Mouse (Mus musculus) frontal cortex, postnatal 36 days (tissue): Measurements from ENCODE around the gene Elane.

Experiments
- DNase-seq, 2 experiments: peaks; one replicate each; pipeline ENCODE4 v3.0.0; 2022; ENCODE audit warnings: low spot score in 2 of 2

Gene Elane

DNA sequence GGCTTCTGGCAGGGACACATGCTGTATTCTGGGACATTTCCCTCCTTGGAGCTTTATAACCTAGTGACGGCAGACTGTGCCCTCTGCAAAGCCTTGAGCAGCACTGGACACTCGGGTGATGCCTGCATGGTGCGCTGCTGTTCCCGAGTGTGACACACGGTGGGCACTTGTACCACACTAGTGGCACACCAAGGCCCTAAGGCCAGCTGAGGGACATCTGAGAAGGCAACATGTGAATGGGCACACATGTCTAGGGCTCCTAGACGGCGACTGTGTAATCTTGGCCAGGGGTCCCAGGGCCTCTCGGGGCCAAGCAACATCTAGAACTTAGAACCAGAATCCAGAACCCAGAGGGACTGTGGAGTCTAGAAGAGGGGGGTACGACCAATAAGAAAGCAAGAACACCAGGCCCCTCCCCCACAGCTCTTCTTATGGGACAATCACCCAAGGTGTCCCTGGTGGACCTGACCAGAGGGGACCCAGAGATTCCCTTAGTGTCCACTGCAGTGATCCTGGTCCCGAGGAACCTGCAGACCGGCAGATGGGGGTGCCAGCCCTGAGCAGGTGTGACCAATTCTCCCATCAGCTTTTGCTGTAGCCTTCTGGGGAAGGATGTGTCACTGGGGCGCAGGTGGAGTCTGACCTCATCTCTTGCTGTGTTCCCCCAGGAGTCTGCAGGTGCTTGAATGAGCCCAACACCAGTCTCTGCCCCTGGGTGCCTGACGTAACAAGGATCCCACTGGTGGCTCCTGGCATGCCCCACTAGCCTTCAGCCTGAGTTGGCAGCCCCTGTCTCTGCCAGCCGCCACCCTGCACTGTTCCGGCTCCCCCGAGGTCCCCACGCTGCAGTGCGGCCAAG, 44.1 kb downstream of the Elane start:
- no peak for DNase-seq

DNA sequence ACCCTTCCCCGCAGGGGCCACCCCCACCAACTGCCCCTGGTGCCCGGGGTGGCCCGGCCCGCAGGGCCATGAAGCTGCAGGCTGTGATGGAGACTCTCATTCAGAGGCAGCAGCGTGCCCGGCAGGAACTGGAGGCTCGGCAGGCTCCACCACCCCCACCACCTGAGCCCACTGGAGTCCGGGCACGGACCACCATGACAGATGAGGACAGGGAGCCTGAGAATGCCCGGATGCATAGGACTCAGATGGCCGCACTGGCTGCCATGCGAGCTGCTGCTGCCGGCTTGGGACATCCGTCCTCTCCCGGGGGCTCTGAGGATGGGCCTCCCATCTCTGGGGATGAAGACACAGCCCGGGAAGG, 44.8 kb downstream of the Elane start:
- DNase-seq: no peak

DNA sequence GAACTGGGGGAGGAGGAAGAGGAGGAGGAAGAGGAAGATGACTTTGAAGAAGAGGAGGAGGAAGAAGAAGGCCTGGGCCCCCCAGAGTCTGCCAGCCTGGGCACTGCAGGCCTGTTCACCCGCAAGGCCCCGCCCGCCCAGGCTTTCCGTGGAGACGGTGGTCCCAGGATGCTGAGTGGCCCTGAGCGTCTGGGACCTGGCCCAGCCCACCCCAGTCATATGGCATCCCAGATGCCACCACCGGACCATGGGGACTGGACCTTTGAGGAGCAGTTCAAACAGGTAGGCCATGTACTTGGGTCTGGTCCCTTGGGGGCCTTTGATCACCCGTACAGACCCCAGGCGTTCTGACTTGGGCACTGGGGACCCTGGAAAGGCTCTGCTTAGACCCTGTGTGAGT, 45.8 kb downstream of the Elane start:
- DNase-seq: no peak

DNA sequence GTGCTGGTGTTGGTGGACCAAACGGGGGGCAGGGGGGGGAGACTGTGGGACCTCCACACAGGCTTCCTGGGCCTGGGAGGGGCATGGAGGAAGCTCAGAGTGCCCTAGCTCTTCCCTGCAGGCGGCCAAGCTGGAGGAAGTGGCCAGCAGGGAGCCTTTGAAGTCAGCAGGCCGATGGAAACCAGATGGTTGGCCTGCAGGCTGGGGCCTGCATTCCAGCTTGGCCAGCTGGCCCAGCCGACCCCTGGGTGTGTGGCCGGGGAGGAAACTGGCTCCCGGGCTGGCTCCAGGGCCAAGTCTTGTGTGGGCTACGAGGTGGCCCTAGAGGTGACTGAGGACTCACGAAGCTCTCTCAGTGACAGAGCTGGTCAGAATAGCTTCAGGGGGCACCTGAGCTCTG, 46.7 kb downstream of the Elane start:
- peak in 1 of 2 experiments; percentile 45 for DNase-seq

DNA sequence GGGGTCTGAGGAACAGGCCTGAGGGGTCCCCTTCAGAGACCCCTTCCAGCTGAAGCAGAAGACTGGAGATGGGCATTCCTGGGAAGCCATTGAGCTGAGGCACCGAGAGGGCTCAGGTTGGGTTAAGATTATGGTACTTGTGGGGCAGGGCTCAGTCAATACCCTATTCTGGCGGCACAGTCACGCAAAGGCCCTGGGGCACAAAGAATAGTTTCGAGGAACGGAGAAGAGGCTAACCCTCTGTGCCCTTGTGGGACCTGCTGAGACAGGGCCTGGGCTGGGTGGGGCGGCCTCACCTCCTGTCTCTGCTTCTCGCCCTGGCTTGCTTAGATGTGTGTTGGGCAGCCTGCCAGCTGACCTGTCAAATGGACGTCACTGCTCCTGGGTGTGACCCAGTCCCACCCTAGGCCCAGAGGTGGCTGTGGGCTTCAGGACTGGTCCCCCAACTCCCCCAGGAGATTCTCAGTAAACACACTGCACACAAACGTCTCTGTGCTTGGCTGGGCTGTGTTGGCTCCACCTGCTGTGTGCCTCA, 47.2 kb downstream of the Elane start:
- no peak for DNase-seq

DNA sequence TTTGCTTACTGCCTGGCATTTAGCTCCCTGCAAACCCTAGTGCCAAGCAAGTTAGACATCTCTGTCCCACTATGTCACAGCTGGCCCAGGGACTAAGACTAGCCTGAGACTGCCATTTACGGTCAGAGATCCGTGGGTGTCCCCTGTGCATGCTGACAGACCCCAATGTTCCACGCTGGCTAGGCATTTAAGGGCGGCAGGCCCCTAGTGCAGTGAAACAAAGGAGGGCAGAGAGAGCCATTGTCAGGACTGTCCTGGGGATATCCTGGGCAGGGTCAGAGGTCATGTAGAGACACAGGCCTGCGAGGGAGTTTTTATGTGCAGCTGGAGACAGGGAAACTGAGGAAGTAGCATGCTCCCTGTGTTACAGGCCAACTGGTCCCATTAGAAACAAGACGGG, 47.8 kb downstream of the Elane start:
- no peak for DNase-seq

DNA sequence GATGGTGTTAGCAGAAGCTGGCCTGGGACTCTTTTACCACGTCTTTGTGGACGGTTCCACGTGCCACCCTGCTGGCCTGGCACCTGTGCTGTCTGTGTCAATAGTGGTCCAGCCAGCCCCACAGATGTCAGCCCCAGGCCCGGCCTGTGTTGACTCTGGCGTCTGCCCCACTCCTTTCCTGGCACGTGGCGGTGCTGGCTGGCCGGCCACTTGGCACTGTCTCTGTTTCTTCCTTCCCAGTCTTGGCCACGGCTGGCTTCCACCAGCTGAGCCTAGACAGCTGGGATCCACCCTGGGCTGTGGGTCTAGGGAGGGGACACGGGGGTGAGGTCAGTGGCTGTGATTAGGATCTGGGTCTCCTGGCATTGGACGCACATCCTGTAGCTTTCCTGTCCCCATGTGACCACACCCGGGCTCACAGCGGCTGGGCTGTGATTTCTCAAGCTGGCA, 48.2 kb downstream of the Elane start:
- peak; percentile 61 to 70 for DNase-seq

DNA sequence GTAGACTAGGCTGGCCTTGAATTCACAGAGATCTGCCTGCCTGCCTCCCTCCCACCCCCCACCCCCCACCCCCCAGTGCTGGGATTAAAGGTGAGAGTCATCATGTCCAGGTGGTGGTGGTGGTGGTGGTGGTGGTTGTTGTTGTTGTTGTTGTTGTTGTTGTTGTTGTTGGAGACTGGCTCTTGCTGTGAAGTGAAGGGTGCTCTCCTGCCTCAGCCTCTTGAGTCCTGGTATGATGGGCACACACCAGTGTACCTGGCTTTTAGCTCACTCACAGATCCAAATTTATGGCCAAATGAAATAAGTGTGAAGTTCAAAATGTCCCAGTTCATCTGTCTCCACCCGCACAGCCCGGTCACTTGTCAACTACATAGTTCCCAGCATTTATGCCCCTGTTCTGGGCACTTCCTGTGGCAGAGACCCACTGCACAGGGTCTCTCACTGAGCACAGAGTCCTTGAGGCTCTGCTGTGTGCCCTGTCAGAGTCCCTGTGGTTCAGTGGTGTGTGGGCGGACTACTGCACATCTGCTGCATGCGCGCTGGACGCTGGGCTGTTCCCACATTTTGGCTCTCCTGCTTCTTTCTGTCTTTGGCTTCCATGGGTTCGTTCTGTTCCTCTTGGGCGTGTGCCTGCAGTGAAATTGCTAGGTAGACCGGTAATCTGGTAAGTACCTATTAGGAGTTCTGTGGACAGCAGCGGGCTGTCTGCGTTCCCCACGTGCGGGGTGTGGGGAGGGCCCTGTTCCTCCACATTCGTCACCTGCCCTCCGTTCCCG, 48.9 kb downstream of the Elane start:
- DNase-seq: no peak

DNA sequence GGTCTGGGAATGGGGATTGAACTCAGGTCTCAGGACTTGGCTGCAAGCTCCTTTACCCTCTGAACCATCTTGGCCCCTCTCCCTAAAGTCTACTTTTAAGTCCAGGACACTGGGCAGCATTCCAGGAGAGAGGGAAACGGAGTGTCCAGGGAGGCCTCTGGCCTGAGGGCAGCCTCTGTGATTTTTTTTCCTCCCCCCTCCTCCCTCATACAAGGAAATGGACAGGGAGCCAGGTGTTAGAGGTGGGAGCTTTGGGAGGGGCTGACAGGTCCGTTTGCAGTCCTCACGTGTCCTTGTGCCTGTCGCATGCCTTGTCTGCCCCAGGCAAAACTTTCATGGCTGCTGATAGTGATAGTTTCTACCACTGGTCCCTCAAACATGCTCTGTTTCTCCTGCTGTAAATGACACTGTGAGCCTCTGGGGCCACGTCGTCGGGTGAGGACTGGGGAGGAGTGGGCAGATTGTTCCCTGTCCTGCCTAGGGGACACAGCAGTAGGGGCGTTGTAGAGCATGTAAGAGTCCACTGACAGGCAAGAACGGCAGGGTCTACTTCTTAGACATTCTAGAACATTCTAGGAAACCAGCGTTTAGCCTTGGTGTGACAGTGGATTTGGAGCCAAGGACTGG, 50.4 kb downstream of the Elane start:
- no peak for DNase-seq

DNA sequence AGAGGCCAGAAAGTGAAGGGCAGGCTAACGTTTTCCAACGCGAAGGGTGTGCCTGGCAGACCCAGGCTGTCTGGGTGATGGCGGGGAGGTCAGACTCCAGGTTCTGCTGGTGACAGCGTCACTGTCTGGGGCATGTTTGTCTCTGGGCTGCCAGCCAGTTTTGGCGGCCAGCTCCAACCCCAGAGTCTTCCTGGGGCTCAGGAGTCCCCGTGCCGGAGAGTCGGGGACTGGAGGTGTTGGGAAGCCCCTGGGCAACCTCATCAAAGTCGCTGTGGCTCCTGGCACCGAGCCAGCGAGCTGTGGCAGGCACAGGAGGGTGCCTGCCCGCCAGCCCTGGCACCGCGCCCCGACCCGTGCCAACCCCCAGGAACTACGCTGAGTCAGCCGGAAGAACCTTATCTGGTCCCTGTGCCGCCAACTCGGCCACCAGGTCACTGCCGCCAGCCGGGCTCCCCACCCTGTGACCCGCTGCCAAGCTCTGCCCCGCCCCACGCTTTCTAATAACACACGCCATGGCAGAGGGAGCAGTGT, 50.9 kb downstream of the Elane start:
- no peak for DNase-seq
